Mouse (Mus musculus) CD8-positive naive resting alpha-beta T cell, adult 2 months (primary cell): Measurements from ENCODE around the gene Gin1.

Experiments used
- DNase-seq, 2 experiments: peaks; one replicate each; pipeline ENCODE4 v3.0.0; 2022; ENCODE audit warnings: low read depth in 2 of 2, low spot score in 2 of 2

The Gin1 gene

GRCm38 (mm10) chr1:97785685-97786393, 15.9 kb downstream of the Gin1 start:
- no peak for DNase-seq

GRCm38 (mm10) chr1:97787674-97788073, 17.7 kb downstream of the Gin1 start:
- no peak for DNase-seq

- no peak for DNase-seq
Measured at GRCm38 (mm10) chr1:97788490-97788889, 18.5 kb downstream of the Gin1 start.

DNA sequence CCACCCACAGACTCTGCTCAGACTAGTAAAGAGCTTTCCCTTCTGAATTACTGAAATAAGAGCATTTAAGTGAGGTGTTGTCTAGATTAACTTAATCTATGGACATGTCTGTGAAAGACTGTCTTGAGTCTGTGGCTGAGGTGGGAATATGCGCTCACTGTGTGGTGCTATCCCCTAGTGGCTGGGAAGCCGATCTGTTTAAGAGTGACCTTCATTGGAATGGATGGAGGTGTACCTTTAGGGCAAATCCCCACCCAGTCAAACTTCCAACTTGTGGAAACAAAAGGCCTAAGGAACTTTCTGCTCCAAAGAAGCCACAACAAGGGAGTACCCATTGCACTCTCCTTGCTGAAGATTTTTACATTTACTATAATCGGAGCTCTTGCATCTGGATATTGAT, 24.1 kb downstream of the Gin1 start:
- no peak for DNase-seq

DNA sequence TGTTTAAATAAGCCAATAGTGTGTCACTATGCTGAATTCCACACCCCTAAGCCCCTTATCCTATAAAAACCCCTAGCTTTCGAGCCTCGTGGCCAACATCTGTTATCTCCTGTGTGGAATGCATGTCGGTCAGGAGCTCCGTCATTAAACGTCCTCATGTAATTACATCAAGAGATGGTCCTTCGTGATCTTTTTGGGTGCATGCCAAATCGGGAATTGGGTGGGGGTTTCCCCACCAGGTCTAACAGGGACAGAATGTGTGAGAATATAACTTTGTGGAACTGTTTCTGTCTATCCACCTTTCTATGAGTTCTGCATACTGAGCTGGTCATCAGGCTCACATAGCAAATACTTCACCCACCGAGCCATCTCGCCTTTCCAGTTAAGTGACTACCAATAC, 26.0 kb downstream of the Gin1 start:
- DNase-seq = no peak

DNA sequence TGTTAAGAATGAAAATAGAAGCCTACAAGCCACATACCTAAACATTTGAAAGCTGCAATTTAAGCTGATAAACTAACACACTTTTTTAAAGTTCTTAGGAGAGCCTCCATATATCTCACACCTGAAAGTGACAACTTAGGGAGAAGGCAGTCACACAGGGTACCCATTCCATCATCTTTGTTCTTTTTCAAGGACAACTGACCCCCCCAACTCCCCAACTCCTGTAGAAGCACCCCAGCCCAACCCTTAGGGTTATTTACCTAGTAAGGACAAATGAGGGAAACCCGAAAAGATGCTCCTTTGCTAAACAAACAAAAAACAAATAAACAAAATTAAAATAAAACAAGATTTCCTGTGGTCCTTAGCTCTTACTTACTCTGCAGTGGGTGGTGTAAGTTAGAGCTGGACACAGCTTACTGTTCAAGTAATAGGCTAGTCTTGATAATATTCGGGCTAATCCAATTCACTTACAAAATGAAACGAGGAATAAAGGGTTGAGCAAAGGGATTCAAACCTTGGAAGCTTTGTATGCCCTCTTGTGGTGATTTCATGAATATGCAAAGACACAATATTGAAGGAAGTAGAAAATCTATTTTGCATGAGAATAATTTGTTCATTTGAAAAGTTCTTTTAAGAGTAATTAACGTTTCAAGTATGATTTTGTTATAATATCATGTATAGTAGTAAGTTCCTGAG, 32.4 kb downstream of the Gin1 start:
- no peak for DNase-seq

DNA sequence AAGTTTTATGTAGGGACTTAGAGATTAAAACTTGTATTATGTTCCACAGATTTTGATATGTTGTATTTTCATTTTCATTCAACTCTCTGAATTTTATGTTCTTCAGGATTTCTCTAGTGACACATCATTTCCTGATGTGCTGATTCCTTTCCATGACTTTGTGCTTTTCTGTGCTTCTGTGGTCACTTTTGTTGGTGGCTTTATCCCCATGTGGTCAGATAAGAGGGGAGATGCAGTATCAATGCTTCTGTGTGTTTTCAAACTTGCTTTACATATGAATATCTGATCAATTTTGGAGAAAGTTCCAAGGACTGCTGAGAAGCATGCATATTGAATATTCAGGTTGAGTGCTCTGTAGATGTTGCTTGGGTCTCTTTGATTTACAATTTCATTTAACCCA, 34.5 kb downstream of the Gin1 start:
- no peak for DNase-seq

DNA sequence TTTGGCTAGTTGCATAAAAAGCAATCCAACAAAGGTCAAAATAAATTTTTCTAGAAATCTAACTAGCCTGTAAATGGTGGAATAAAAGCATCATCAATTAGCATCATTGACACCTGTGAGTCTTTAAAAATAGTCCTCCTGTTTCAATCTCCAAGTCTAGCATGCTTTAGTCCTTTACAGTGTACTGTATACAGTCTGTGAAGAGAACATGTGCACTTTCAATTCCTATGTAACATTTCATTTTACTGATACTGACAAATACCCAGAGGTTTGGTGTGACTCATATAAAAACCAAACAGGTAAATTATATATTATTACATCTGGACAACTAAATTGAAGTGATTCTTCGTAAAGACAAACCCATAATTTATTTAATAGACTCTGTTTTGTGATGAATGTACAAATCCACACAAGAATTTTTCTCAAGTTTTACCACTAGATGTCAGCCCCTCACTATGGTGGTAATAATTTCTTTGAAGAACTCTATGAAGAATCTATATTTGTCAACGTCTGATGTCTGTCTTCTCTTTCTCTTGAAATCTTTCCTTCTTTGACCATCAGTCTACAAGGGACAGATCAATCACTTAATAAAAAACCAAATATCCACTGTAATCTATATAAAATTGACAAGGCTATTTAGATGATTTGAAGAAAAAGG, 39.4 kb downstream of the Gin1 start:
- peak in 1 of 2 experiments; percentile 1 for DNase-seq

- DNase-seq = no peak
Measured at GRCm38 (mm10) chr1:97821282-97821681, 51.3 kb downstream of the Gin1 start.

DNA sequence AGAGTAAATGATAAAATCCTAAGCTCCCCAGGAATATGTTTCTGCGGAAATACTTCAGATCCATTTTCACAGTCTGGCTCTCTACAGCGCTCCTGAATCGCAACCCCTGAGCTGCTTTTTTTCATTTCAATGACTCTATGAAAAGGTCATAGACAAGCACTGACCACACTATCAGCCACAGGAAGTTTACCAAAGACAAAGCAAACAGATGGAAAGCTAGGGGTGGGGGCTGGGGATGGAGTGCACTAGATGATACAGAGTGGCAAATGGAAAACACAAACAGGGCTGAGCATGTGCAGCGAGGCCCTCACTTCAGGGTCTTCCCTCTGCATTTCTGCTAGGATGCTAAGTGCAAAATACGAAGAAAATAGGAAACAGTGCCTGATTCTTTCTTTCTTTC, 52.2 kb downstream of the Gin1 start:
- no peak for DNase-seq

- no peak for DNase-seq
Measured at GRCm38 (mm10) chr1:97822904-97823303, 52.9 kb downstream of the Gin1 start.

GRCm38 (mm10) chr1:97827566-97827965, 57.6 kb downstream of the Gin1 start:
- DNase-seq = no peak

GRCm38 (mm10) chr1:97828087-97828486, 58.1 kb downstream of the Gin1 start:
- no peak for DNase-seq

GRCm38 (mm10) chr1:97833466-97834353, 63.7 kb downstream of the Gin1 start:
- DNase-seq = no peak

DNA sequence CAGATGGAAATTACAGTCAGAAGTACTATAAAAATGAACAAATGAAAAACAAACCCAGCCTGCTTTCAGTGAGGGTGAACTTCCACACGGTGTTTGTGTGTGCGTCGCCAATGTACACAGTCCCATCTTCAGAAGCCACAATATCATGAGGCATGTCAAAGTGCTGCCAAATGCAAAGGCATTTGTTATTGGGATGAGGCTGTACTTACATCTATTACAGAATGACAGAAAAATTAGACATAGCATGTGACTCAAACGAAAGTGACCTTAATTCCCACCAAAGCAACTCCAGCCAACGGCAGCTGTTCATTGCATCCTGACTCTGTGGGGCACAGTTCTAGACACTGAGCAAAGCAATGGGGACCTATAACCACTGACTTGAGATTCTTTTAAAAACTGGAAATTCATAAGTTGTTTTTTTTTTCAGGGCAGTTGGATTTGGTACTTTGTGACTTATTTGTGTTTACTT, 64.4 kb downstream of the Gin1 start:
- DNase-seq = no peak
